Mouse (Mus musculus): ENCODE measurements around the gene 9530003J23Rik.
"Not testable (repeated sequence)": the region's sequence is repeated elsewhere in the genome, so short reads cannot be mapped to it uniquely, and the experiment has no call there.

The 9530003J23Rik gene

GRCm38 (mm10) chr10:117224102-117224990, 14.2 kb downstream of the 9530003J23Rik start, which contains the start of gene Yeats4:
TSS of gene Yeats4 (minus strand) at chr10:117224507.
- peak; percentile 96 for DNase-seq

- no peak for DNase-seq
Measured at GRCm38 (mm10) chr10:117223758-117224101, 14.8 kb downstream of the 9530003J23Rik start.

- DNase-seq, result no peak
Measured at GRCm38 (mm10) chr10:117222821-117223220, 15.7 kb downstream of the 9530003J23Rik start.

GRCm38 (mm10) chr10:117218351-117218750, 20.2 kb downstream of the 9530003J23Rik start:
- DNase-seq, result no peak

GRCm38 (mm10) chr10:117217246-117217840, 21.2 kb downstream of the 9530003J23Rik start:
- no peak for DNase-seq

- peak; percentile 52 for DNase-seq
Measured at GRCm38 (mm10) chr10:117216793-117217192, 21.7 kb downstream of the 9530003J23Rik start.

- DNase-seq, result no peak
Measured at GRCm38 (mm10) chr10:117216132-117216495, 22.4 kb downstream of the 9530003J23Rik start.

- DNase-seq, result no peak
Measured at GRCm38 (mm10) chr10:117215409-117216131, 22.9 kb downstream of the 9530003J23Rik start.

- no peak for DNase-seq
Measured at GRCm38 (mm10) chr10:117211023-117211422, 27.5 kb downstream of the 9530003J23Rik start.

GRCm38 (mm10) chr10:117209469-117209938, 29.0 kb downstream of the 9530003J23Rik start:
- DNase-seq, result peak; percentile 90

GRCm38 (mm10) chr10:117208787-117209186, 29.7 kb downstream of the 9530003J23Rik start:
- DNase-seq, result not testable (repeated sequence)

- DNase-seq, result no peak
Measured at GRCm38 (mm10) chr10:117208221-117208620, 30.3 kb downstream of the 9530003J23Rik start.

GRCm38 (mm10) chr10:117206070-117206469, 32.4 kb downstream of the 9530003J23Rik start:
- no peak for DNase-seq

- peak; percentile 62 for DNase-seq
Measured at GRCm38 (mm10) chr10:117203558-117203981, 34.9 kb downstream of the 9530003J23Rik start.

GRCm38 (mm10) chr10:117202981-117203557, 35.4 kb downstream of the 9530003J23Rik start:
- no peak for DNase-seq

GRCm38 (mm10) chr10:117199701-117200100, 38.8 kb downstream of the 9530003J23Rik start:
- DNase-seq, result peak; percentile 17

GRCm38 (mm10) chr10:117196696-117197095, 41.8 kb downstream of the 9530003J23Rik start:
- DNase-seq, result no peak

- DNase-seq, result no peak
Measured at GRCm38 (mm10) chr10:117195748-117196147, 42.8 kb downstream of the 9530003J23Rik start.

GRCm38 (mm10) chr10:117195005-117195404, 43.5 kb downstream of the 9530003J23Rik start:
- DNase-seq, result no peak

- DNase-seq, result no peak
Measured at GRCm38 (mm10) chr10:117193364-117193763, 45.1 kb downstream of the 9530003J23Rik start.

GRCm38 (mm10) chr10:117185399-117186089, 53.0 kb downstream of the 9530003J23Rik start:
- DNase-seq, result no peak
